Mouse (Mus musculus) ES-Bruce4 (cell line): Measurements from ENCODE around the gene Pigs. TPM values are rescaled to one million over a fixed set of nuclear protein-coding genes. Genes with fewer than 3 reads are reported as not detected.

Experiments used
- H3K27ac ChIP-seq: 2 replicates; pipeline ENCODE4 v1.5.1; 2012; ENCODE audit warnings: low read length, inconsistent platforms; ENCODE audit not compliant: insufficient read depth
- H3K27me3 ChIP-seq: 2 replicates; pipeline ENCODE4 v1.6.1; 2012; ENCODE audit warnings: mild to moderate bottlenecking, low read length, inconsistent platforms; ENCODE audit not compliant: control insufficient read depth, poor library complexity, insufficient read depth, severe bottlenecking
- H3K36me3 ChIP-seq: 2 replicates; pipeline ENCODE4 v1.6.1; 2012; ENCODE audit warnings: inconsistent platforms, mild to moderate bottlenecking, low read length, moderate library complexity; ENCODE audit not compliant: control insufficient read depth, poor library complexity, insufficient read depth, severe bottlenecking
- H3K4me1 ChIP-seq: one replicate; pipeline ENCODE4 v1.8.1; 2011; ENCODE audit warnings: low read length; ENCODE audit not compliant: control insufficient read depth, insufficient read depth
- H3K4me3 ChIP-seq: 2 replicates; pipeline ENCODE4 v1.5.1; 2011; ENCODE audit warnings: low read depth, mild to moderate bottlenecking, low read length
- H3K9ac ChIP-seq: 2 replicates; pipeline ENCODE4 v1.6.1; 2012; ENCODE audit warnings: low read depth, mild to moderate bottlenecking, inconsistent platforms; ENCODE audit not compliant: poor library complexity, severe bottlenecking
- H3K9me3 ChIP-seq: replicated peaks from 2 replicates; pipeline ENCODE4 v1.6.1; 2012; ENCODE audit warnings: mild to moderate bottlenecking, low read length, inconsistent platforms; ENCODE audit not compliant: control insufficient read depth, poor library complexity, insufficient read depth, severe bottlenecking
- CTCF ChIP-seq: IDR thresholded peaks from one replicate; pipeline ENCODE4 v1.8.1; 2011; ENCODE audit warnings: low read depth, low read length
- EP300 ChIP-seq: IDR thresholded peaks from 2 replicates; pipeline ENCODE4 v1.6.1; 2011; ENCODE audit warnings: low read depth, low read length; ENCODE audit not compliant: insufficient read depth
- POLR2A ChIP-seq: IDR thresholded peaks from one replicate; pipeline ENCODE4 v1.8.1; 2011; ENCODE audit warnings: low read length; ENCODE audit not compliant: insufficient read depth
- polyA plus RNA-seq: library from polyadenylated mRNA; stranded (reverse); fragments of >200 nt; gene quantifications from 2 replicates; pipeline ENCODE4 v1.2.4, GENCODE M21; 2011; ENCODE audit warnings: low read depth; ENCODE audit not compliant: missing spikeins, insufficient read depth, insufficient read length

Gene Pigs
- polyA plus RNA-seq, 1 experiment, result 24.2 TPM

DNA sequence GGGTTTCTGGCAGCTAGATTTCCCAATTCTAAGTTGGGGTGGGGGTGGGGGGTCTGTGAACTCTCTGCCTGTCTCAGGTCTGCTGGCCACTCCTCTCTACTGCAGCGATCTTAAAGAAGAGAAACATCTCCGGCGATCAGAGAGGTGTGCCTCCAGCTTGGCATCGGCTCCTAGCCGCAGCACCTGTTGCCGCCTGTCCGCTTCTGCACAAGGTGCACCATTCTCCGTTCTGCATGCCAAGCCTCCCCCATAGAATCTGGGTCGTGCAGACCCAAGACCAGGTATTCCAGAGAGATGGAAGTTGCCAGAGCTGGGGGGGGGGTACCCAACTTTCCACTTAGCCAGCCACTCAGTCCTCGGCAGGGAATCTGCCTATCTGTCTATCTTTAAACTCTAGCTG is 57.6 kb downstream of the Pigs start:
- Histone ChIP-seq H3K4me1 (peaks cover 3% of the 10 kb centered on the region), H3K27ac (no peak overlapping the region), H3K9ac (no peak overlapping the region), H3K36me3 (no peaks in the 10 kb centered on the region), H3K4me3 (no peak overlapping the region), H3K27me3 (no peaks in the 10 kb centered on the region), H3K9me3 (no peaks in the 10 kb centered on the region)
- TF ChIP-seq CTCF, result no peak
- TF ChIP-seq POLR2A, result no peak
- TF ChIP-seq EP300, result no peak

DNA sequence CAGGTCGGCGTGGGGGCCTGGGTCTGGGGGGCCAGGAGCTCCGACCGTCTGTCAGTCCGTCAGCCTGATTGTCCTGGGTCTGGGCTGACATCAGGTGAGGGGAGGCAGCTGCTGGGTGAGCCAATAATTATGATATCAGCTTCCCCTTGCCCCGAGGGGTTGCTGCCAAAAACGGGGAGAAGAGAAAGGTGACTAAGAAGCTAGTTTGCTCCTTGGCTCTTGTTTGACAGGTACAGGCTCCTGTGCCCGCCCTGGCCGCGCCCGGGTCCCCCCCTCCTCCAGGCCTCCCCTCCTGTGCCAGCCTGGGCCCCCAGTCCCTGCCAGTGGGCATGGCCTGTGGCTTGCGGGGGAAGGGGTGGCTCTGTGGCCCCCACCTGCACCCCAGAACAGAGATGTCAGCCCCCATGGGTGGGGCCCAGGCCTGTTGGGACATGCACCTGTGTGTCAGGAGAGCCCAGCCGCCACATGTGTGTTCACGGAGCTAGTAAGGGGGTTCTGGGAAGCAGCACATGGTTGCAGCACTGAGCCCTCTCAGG is 58.4 kb downstream of the Pigs start, which contains the start of gene Foxn1:
Foxn1 (minus strand) TSS at position 51 of the 536 bp plus-strand sequence.
- no peak within 1 kb of the TSS for H3K27ac ChIP-seq
- no peak within 1 kb of the TSS for H3K4me3 ChIP-seq
- no peaks in the 10 kb centered on the region for H3K9me3 ChIP-seq
- no peak within 1 kb of the TSS for H3K9ac ChIP-seq
- no peaks in the 10 kb centered on the region for H3K27me3 ChIP-seq
- peaks cover 3% of the 10 kb centered on the region for H3K4me1 ChIP-seq
- TF ChIP-seq EP300 (no peak), CTCF (no peak), POLR2A (no peak)
- H3K36me3 ChIP-seq, result no peaks in the 10 kb centered on the region

Other genes starting within 250 kb of the Pigs start
- gene Eral1, start 248.0 kb upstream of the Pigs start, polyA plus RNA-seq, result 24.0 and 25.1 TPM in 2 replicates
- gene Fam222b, start 233.8 kb upstream of the Pigs start, polyA plus RNA-seq, result 17.5 and 18.1 TPM in 2 replicates
- gene Traf4, start 162.8 kb upstream of the Pigs start, polyA plus RNA-seq, result 87.4 and 99.3 TPM in 2 replicates
- gene Nek8, start 151.7 kb upstream of the Pigs start, polyA plus RNA-seq, result 18.1 and 20.0 TPM in 2 replicates
- gene Tlcd1, start 151.7 kb upstream of the Pigs start, polyA plus RNA-seq, result 12.2 and 13.2 TPM in 2 replicates
- gene Rpl23a, start 144.8 kb upstream of the Pigs start, polyA plus RNA-seq, result 2,740 and 2,914 TPM in 2 replicates
- gene Rab34, start 140.0 kb upstream of the Pigs start, polyA plus RNA-seq, result 33.1 and 36.1 TPM in 2 replicates
- 6.1 and 7.6 TPM in 2 replicates for gene Proca1, start 135.0 kb upstream of the Pigs start, polyA plus RNA-seq
- 53.9 and 56.6 TPM in 2 replicates for gene Sdf2, start 82.7 kb upstream of the Pigs start, polyA plus RNA-seq
- 73.2 and 73.4 TPM in 2 replicates for gene Supt6, start 82.4 kb upstream of the Pigs start, polyA plus RNA-seq
- gene 2610507B11Rik, start 66.7 kb upstream of the Pigs start, polyA plus RNA-seq, result 108 and 112 TPM in 2 replicates
- gene BC030499, start 37.6 kb upstream of the Pigs start, polyA plus RNA-seq, result 0.75 and 1.1 TPM in 2 replicates
- 66.9 and 68.8 TPM in 2 replicates for gene Spag5, start 26.9 kb upstream of the Pigs start, polyA plus RNA-seq
- gene Aldoc, start 5.4 kb upstream of the Pigs start, polyA plus RNA-seq, result 32.5 and 55.1 TPM in 2 replicates
- 25.7 and 28.7 TPM in 2 replicates for gene Unc119, start 15.1 kb downstream of the Pigs start, polyA plus RNA-seq
- gene Foxn1, start 58.1 kb downstream of the Pigs start, polyA plus RNA-seq, result not detected in 2 replicates
- not detected in 2 replicates for gene Slc13a2, start 93.8 kb downstream of the Pigs start, polyA plus RNA-seq
- 6.5 and 9.1 TPM in 2 replicates for gene Slc46a1, start 137.3 kb downstream of the Pigs start, polyA plus RNA-seq
- 2.0 and 3.1 TPM in 2 replicates for gene Sarm1, start 169.3 kb downstream of the Pigs start, polyA plus RNA-seq
- not detected in 2 replicates for gene Vtn, start 170.7 kb downstream of the Pigs start, polyA plus RNA-seq
- not detected in 2 replicates for gene Sebox, start 175.0 kb downstream of the Pigs start, polyA plus RNA-seq
- gene Tmem199, start 183.8 kb downstream of the Pigs start, polyA plus RNA-seq, result 41.6 and 41.7 TPM in 2 replicates
- 72.1 and 75.3 TPM in 2 replicates for gene Poldip2, start 183.8 kb downstream of the Pigs start, polyA plus RNA-seq
- gene Tnfaip1, start 207.9 kb downstream of the Pigs start, polyA plus RNA-seq, result 38.2 and 41.2 TPM in 2 replicates
- gene Ift20, start 207.9 kb downstream of the Pigs start, polyA plus RNA-seq, result 30.2 and 40.0 TPM in 2 replicates
- 89.0 and 90.1 TPM in 2 replicates for gene Tmem97, start 222.4 kb downstream of the Pigs start, polyA plus RNA-seq